Mouse (Mus musculus) CH12.LX (cell line): ENCODE measurements at regions not wholly inside any gene's neighbourhood (a gene's known extent, or its start where the extent isn't known, plus 50 kb on each side); places are given as distances from the start of the nearest gene placed in this dataset.

Experiments used
- DNase-seq: peaks from one replicate; pipeline ENCODE4 v3.0.0-alpha.2; 2013; ENCODE audit errors: extremely low read depth
- H3K27ac ChIP-seq: 2 replicates; pipeline ENCODE4 v1.5.1; 2012; ENCODE audit warnings: low read depth, mild to moderate bottlenecking, control low read depth, moderate library complexity; ENCODE audit not compliant: insufficient read depth
- H3K27me3 ChIP-seq: replicated peaks from 2 replicates; pipeline ENCODE3; 2012; ENCODE audit warnings: inconsistent platforms
- H3K36me3 ChIP-seq, 2 experiments: replicated peaks in 1 of 2; 2 replicates each; pipeline versions ENCODE3 to v1.6.1; 2012; ENCODE audit warnings: inconsistent platforms in 1 of 2, low read length in 1 of 2, mild to moderate bottlenecking in 1 of 2, mixed read lengths in 1 of 2, moderate library complexity in 1 of 2; ENCODE audit not compliant: control insufficient read depth in 1 of 2, insufficient read depth in 1 of 2
- H3K4me1 ChIP-seq, 2 experiments: 2 replicates each; pipeline ENCODE4 v1.6.1; 2012; ENCODE audit warnings: inconsistent platforms in 1 of 2, moderate library complexity in 1 of 2; ENCODE audit not compliant: insufficient read depth in 2 of 2, control insufficient read depth in 1 of 2
- H3K4me2 ChIP-seq: 2 replicates; pipeline ENCODE4 v1.6.1; 2012; ENCODE audit warnings: low read depth, mild to moderate bottlenecking, control low read depth; ENCODE audit not compliant: poor library complexity, insufficient read depth, severe bottlenecking
- H3K4me3 ChIP-seq, 3 experiments: fragments of 150-350 bp in 1 of 3; sonication (generic) in 1 of 3; replicated peaks in 1 of 3; 2 replicates each; pipeline versions ENCODE3 to v1.5.1; 2011 to 2012; ENCODE audit warnings: low read depth in 2 of 3, low read length in 2 of 3, mild to moderate bottlenecking in 2 of 3, moderate library complexity in 2 of 3, control low read depth in 1 of 3, improper control_type of control experiment in 1 of 3, inconsistent platforms in 1 of 3, mixed read lengths in 1 of 3; ENCODE audit not compliant: poor library complexity in 1 of 3
- H3K79me2 ChIP-seq: replicated peaks from 2 replicates; pipeline ENCODE4 v1.6.1; 2012; ENCODE audit warnings: mild to moderate bottlenecking, moderate library complexity; ENCODE audit not compliant: control insufficient read depth, poor library complexity, insufficient read depth, severe bottlenecking; ENCODE audit errors: extremely low read depth
- H3K9ac ChIP-seq: 2 replicates; pipeline ENCODE4 v1.6.1; 2012; ENCODE audit warnings: low read depth, mild to moderate bottlenecking, control low read depth, moderate library complexity; ENCODE audit not compliant: insufficient read depth
- H3K9me3 ChIP-seq: replicated peaks from 2 replicates; pipeline ENCODE3; 2012; ENCODE audit warnings: low read length, inconsistent platforms, mixed read lengths
- BHLHE40 ChIP-seq: IDR thresholded peaks from 2 replicates; pipeline ENCODE4 v1.6.1; 2011; ENCODE audit warnings: mild to moderate bottlenecking, low read depth, low read length, improper control_type of control experiment
- CHD2 ChIP-seq: IDR thresholded peaks from 2 replicates; pipeline ENCODE4 v1.6.1; 2011; ENCODE audit warnings: low read length, improper control_type of control experiment
- CTCF ChIP-seq, 2 experiments: IDR thresholded peaks in 1 of 2; conservative IDR thresholded peaks in 1 of 2; 2 replicates each; pipeline ENCODE4 v1.5.1; 2011 to 2012; ENCODE audit warnings: low read depth in 2 of 2, low read length in 2 of 2, improper control_type of control experiment in 1 of 2, inconsistent platforms in 1 of 2, mild to moderate bottlenecking in 1 of 2, moderate library complexity in 1 of 2
- E2F4 ChIP-seq: IDR thresholded peaks from 2 replicates; pipeline ENCODE4 v1.6.1; 2011; ENCODE audit warnings: low read depth, low read length, improper control_type of control experiment; ENCODE audit not compliant: insufficient replicate concordance
- ELF1 ChIP-seq: IDR thresholded peaks from 2 replicates; pipeline ENCODE4 v1.6.1; 2014; ENCODE audit warnings: low read depth, mild to moderate bottlenecking, inconsistent platforms, low read length, improper control_type of control experiment
- EP300 ChIP-seq: IDR thresholded peaks from 2 replicates; pipeline ENCODE4 v1.6.1; 2011; ENCODE audit warnings: low read length, improper control_type of control experiment
- ETS1 ChIP-seq: conservative IDR thresholded peaks from 2 replicates; pipeline ENCODE4 v1.6.1; 2012; ENCODE audit warnings: low read depth, mild to moderate bottlenecking, inconsistent platforms, low read length, improper control_type of control experiment, moderate library complexity
- HCFC1 ChIP-seq: IDR thresholded peaks from 2 replicates; pipeline ENCODE4 v1.6.1; 2012; ENCODE audit warnings: low read depth, mild to moderate bottlenecking, inconsistent platforms, low read length, improper control_type of control experiment
- JUN ChIP-seq: IDR thresholded peaks from 2 replicates; pipeline ENCODE4 v1.6.1; 2011; ENCODE audit warnings: low read depth, mild to moderate bottlenecking, low read length, improper control_type of control experiment, moderate library complexity; ENCODE audit not compliant: insufficient read depth
- KAT2A ChIP-seq: IDR thresholded peaks from 2 replicates; pipeline ENCODE4 v1.6.1; 2012; ENCODE audit warnings: low read length, improper control_type of control experiment, inconsistent platforms; ENCODE audit not compliant: insufficient replicate concordance
- MAFK ChIP-seq: IDR thresholded peaks from 2 replicates; pipeline ENCODE4 v1.6.1; 2011; ENCODE audit warnings: low read length, improper control_type of control experiment; ENCODE audit not compliant: insufficient replicate concordance
- MAZ ChIP-seq: IDR thresholded peaks from 2 replicates; pipeline ENCODE4 v1.6.1; 2012; ENCODE audit warnings: low read depth, mild to moderate bottlenecking, inconsistent platforms, low read length, improper control_type of control experiment, moderate library complexity
- MXI1 ChIP-seq: IDR thresholded peaks from 2 replicates; pipeline ENCODE4 v1.6.1; 2011; ENCODE audit warnings: mild to moderate bottlenecking, low read depth, low read length, improper control_type of control experiment
- NELFE ChIP-seq: IDR thresholded peaks from 2 replicates; pipeline ENCODE4 v1.6.1; 2011; ENCODE audit warnings: low read depth, low read length, improper control_type of control experiment
- POLR2A ChIP-seq: IDR thresholded peaks from 2 replicates; pipeline ENCODE4 v1.6.1; 2011; ENCODE audit warnings: low read depth, mild to moderate bottlenecking, improper control_type of control experiment, low read length
- RAD21 ChIP-seq: IDR thresholded peaks from 2 replicates; pipeline ENCODE4 v1.6.1; 2011; ENCODE audit warnings: low read depth, mild to moderate bottlenecking, low read length, improper control_type of control experiment, moderate library complexity
- RCOR1 ChIP-seq: conservative IDR thresholded peaks from 2 replicates; pipeline ENCODE4 v1.6.1; 2012; ENCODE audit warnings: low read depth, mild to moderate bottlenecking, inconsistent platforms, low read length, improper control_type of control experiment
- SIN3A ChIP-seq: IDR thresholded peaks from 2 replicates; pipeline ENCODE4 v1.6.1; 2012; ENCODE audit warnings: low read length, improper control_type of control experiment, inconsistent platforms
- SMC3 ChIP-seq: IDR thresholded peaks from 2 replicates; pipeline ENCODE4 v1.6.1; 2011; ENCODE audit warnings: low read depth, low read length, improper control_type of control experiment
- UBTF ChIP-seq: IDR thresholded peaks from 2 replicates; pipeline ENCODE4 v1.6.1; 2012; ENCODE audit warnings: low read depth, mild to moderate bottlenecking, inconsistent platforms, low read length, improper control_type of control experiment, moderate library complexity
- USF1 ChIP-seq: IDR thresholded peaks from 2 replicates; pipeline ENCODE4 v1.6.1; 2014; ENCODE audit warnings: low read depth, mild to moderate bottlenecking, inconsistent platforms, low read length, improper control_type of control experiment
- USF2 ChIP-seq: conservative IDR thresholded peaks from 2 replicates; pipeline ENCODE4 v1.6.1; 2011; ENCODE audit warnings: low read depth, low read length, improper control_type of control experiment
- ZMIZ1 ChIP-seq: IDR thresholded peaks from 2 replicates; pipeline ENCODE4 v1.6.1; 2012; ENCODE audit warnings: low read depth, mild to moderate bottlenecking, inconsistent platforms, low read length, improper control_type of control experiment
- dilution Hi-C: fragments of 300-500 bp; cut with MboI; formaldehyde crosslinking; loops from 2 replicates; pipeline ENCODE4 v1.14.3; 2020; ENCODE audit warnings: low sequenced_read_pairs; ENCODE audit not compliant: extremely low pct_unique_long_range_greater_than_20kb, extremely low pct_ligation_motif_present
- in situ Hi-C: fragments of 300-500 bp; cut with MboI; formaldehyde crosslinking; loops from 3 replicates; pipeline ENCODE4 v1.14.3; 2019; ENCODE audit warnings: low sequenced_read_pairs, low pct_ligation_motif_present, low pct_unique_long_range_greater_than_20kb, mixed read lengths

- in situ Hi-C loops (no loop called here), dilution Hi-C loops (no loop called here)
- Histone ChIP-seq H3K4me1 (no peaks in the 10 kb centered on the region), H3K27ac (no peak overlapping the region), H3K4me2 (no peak overlapping the region), H3K27me3 (peaks cover 1% of the 10 kb centered on the region), H3K79me2 (no peaks in the 10 kb centered on the region), H3K9ac (no peak overlapping the region), H3K9me3 (no peaks in the 10 kb centered on the region), H3K36me3 (no peaks in the 10 kb centered on the region), H3K4me3 (no peak overlapping the region)
- DNase-seq: no peak
- TF ChIP-seq CHD2 (no peak), ELF1 (no peak), SIN3A (no peak), ETS1 (no peak), SMC3 (no peak), E2F4 (no peak), USF1 (no peak), POLR2A (no peak), MAZ (no peak), MAFK (no peak), ZMIZ1 (no peak), USF2 (no peak), CTCF (conservative IDR thresholded peaks at IDR 0.05 in 1 of 2, IDR thresholded peaks at IDR 0.05 in 1 of 2; ENCODE audit: low read depth in 2 of 2, low read length in 2 of 2) (no peak), HCFC1 (no peak), BHLHE40 (no peak)
Observed at GRCm38 (mm10) chr10:66539846-66540245, 556.1 kb upstream of the Jmjd1c start.

- no peak overlapping the region for H3K4me2 ChIP-seq
- dilution Hi-C loops: no loop called here
- in situ Hi-C loops: no loop called here
- H3K27ac ChIP-seq: no peak overlapping the region
- H3K27me3 ChIP-seq: peaks cover 2% of the 10 kb centered on the region
- no peak for DNase-seq
- TF ChIP-seq RAD21: no peak
- no peak for TF ChIP-seq RCOR1
- no peak for TF ChIP-seq JUN
- no peak for TF ChIP-seq UBTF
- TF ChIP-seq KAT2A: no peak
- no peak for TF ChIP-seq ZMIZ1
- no peak for TF ChIP-seq EP300
- no peak for TF ChIP-seq E2F4
- TF ChIP-seq MAZ: no peak
- TF ChIP-seq NELFE: no peak
- no peak for TF ChIP-seq SMC3
- no peak for TF ChIP-seq MXI1
- no peak overlapping the region for H3K9ac ChIP-seq
- no peaks in the 10 kb centered on the region for H3K79me2 ChIP-seq
- H3K4me1 ChIP-seq: peaks cover 0 to 11% of the 10 kb centered on the region in 2 experiments; a peak in 1 of 4 replicates
- no peaks in the 10 kb centered on the region for H3K9me3 ChIP-seq
- H3K4me3 ChIP-seq: no peak overlapping the region
- no peaks in the 10 kb centered on the region for H3K36me3 ChIP-seq
Observed at GRCm38 (mm10) chr10:66546656-66547055, 549.3 kb upstream of the Jmjd1c start.
